Mouse (Mus musculus): ENCODE data around the gene Pla2g12b.

Pla2g12b gene

DNA sequence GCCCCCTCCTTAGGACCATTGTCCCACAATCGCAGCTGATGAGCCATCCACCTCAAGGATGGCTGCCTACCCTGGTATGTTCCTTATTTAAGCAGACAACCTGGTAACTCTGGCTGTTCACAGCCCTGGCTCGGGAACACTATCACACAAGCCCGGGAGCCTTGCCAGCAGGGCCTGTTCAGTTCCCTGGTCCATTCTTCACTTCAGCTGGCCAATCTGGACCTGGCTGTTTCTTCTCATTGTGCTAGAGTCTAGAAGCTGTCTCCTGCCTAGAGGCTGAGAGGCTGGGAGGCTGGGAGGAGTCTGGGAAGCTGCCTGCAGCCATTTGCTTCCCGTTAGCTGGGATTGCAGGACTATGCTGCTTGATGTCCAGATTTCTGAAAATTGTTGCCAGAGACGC lies 67.0 kb downstream of the Pla2g12b start:
- no peak for DNase-seq

Data from lung, postnatal 10 days (tissue).